Mouse (Mus musculus): Measurements from ENCODE around the gene Ppm1h.

Gene Ppm1h

DNA sequence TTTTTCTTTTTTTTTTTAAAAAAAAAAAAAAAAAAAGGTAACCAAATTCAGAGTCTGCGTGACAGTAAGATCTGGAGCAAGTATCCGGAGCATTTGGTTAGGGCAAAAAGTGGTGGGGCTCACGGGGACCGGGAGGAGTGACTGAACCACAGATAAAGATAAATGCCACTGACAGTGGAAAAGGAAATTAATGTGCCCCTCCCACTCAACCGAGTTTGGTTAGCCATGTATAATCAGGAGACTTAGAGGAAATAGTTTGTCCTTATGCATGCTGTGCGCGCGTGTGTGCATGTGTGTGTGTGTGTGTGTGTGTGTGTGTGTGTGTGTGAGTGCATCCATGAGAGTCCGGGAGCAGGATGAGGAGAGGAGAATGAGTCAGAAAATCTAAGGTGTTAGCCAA is 297.5 kb downstream of the Ppm1h start:
- no peak for DNase-seq (ENCODE audit: low spot score in 2 of 2)

GRCm38 (mm10) chr10:122979356-122979755 is 300.8 kb downstream of the Ppm1h start:
- DNase-seq (ENCODE audit: low spot score in 2 of 2), result no peak

- DNase-seq (ENCODE audit: low spot score in 2 of 2), result no peak
Observed at GRCm38 (mm10) chr10:122980123-122980522, 301.6 kb downstream of the Ppm1h start.

DNA sequence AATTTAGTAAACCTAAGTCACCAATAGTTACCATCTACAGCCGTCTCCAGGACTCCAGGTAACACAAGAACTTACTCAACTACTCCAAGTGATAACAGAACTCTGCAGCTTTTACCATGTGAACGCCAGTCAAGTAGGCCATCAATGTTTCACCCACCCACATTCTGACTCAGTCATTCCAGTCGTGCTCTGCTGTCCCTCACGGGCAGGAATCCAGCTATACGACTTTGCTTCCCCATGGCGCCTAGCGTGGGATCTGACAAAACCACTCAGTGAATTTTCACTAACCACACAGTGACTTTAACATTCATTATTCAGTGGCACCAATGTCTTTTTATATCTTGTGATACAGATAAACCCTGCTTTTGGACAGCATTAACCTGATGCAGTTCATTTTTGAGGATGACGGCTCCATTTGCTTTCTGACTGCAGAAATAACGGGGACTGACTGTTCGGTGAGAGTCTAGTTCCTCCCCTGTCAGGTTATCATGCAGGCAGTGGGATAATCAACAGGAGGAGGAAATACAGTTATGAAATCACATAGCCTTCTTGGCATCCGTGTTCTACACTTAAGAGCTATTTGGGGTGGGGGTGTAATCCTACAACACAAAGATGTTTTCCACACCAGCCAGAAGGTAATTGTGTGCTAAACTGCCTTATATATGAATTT is 304.5 kb downstream of the Ppm1h start:
- peak; percentile 54 to 55 for DNase-seq (ENCODE audit: low spot score in 2 of 2)

DNA sequence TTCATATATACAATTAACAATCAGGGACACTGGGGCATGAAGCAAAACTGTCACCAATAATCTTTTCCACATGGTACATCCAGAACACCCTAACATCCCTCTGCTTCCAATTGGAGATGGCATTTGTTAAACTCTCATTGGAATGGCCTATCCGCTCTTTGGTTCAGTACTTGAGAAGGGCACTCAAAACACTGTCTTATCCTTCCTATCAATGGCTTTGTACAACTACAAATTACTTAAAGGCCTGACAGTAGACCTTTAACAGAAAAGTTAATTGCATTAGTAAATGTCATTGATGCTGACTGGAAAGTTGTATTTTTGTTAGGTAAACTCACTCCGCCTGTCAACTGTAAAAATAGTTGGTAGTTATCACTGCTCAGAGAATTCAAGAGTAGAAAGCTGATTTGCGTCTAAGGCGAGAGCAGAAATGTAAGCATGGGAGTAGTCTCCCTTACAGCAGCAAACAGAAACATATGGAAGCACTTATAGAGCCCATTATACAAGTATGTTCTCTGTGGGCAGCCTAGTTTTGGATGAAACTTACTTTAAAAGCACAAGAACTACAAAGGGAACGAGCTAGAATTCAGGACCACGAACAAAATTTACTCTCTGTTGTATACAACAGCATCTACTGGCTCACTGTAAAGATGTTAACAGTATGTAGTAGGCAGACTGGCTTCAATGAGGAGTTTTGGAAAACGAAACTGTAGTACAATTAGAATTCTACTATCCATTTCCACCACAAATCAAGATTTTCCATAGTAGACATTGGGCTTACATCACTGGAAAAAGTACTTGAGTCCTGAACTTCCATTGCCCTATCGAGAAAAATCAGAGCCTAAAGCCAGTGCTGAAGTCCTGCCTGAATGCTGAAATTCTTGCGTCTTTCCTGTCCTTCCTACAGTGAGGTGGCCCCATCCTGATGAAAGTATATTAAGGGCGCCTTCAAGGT is 305.3 kb downstream of the Ppm1h start:
- DNase-seq (ENCODE audit: low spot score in 2 of 2), result no peak

- no peak for DNase-seq (ENCODE audit: low spot score in 2 of 2)
Observed at GRCm38 (mm10) chr10:122984531-122985251, 306.1 kb downstream of the Ppm1h start.

- peak in 1 of 2 experiments; percentile 30 for DNase-seq (ENCODE audit: low spot score in 2 of 2)
Observed at GRCm38 (mm10) chr10:122985252-122985514, 306.6 kb downstream of the Ppm1h start.

- peak; percentile 70 to 71 for DNase-seq (ENCODE audit: low spot score in 2 of 2)
Observed at GRCm38 (mm10) chr10:122985515-122986319, 307.2 kb downstream of the Ppm1h start.

- peak; percentile 72 to 82 for DNase-seq (ENCODE audit: low spot score in 2 of 2)
Observed at GRCm38 (mm10) chr10:122986320-122987225, 308.0 kb downstream of the Ppm1h start.

DNA sequence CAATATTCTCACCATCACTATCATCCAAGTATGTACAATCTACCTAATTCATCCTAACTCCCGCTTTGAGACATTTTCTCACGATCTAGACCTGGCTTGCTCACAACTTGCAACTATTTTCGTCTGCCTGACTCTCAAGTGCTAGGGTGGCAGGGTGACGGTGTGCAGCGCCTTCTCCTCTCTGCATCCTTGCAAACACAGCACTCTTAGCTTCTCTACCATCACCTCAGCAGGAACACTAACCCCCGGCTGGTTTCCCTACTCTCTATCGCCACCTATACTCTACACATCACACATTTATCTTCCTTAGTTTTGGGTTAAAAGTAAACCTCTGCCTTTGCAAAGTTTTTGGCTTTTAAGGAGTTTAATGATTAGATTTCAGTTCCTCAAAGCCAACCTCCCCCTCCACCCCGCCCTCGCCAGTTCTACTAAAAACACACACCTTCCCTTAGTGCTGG is 309.1 kb downstream of the Ppm1h start:
- DNase-seq (ENCODE audit: low spot score in 2 of 2), result peak in 1 of 2 experiments; percentile 56

GRCm38 (mm10) chr10:122988372-122988771 is 309.8 kb downstream of the Ppm1h start:
- no peak for DNase-seq (ENCODE audit: low spot score in 2 of 2)

- DNase-seq (ENCODE audit: low spot score in 2 of 2), result peak in 1 of 2 experiments; percentile 52
Observed at GRCm38 (mm10) chr10:122989916-122990315, 311.4 kb downstream of the Ppm1h start.

DNA sequence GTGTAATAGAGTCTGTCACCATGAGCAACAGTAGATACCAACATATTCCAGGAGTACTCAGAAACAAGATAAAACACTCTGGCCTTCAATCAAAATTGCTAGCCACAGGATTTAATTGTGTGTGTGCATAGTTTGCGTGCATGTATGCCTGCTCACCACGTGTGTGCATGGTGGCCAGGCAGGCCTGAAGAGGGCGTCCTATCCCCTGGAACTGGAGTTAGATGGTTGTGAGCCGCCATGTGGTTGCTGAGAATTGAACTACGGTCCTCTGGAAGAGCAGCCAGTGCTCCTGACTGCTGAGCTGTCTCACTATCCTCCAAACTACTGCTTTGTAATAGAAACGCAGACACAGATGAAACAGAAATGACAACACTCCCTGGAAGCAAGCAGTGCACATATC is 312.0 kb downstream of the Ppm1h start:
- no peak for DNase-seq (ENCODE audit: low spot score in 2 of 2)

DNA sequence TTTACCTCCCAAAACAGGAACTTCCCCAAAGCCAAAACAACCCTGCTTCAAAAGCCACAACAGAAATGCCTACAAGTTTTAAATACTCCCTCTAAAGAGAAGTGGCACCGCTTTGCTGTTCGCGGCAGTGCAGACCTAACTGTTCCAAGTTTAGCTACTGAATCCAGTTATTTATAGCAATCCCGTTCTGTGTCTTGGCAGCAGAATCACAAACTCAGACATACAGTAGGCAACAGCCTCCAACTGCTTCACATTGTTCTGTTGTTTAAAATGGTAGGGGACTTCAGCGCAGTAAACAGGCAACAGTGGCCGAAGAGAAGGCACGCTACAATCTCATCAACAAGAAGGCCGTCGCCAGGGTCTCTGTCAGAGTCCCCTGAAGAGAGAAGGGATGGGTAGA is 312.5 kb downstream of the Ppm1h start:
- DNase-seq (ENCODE audit: low spot score in 2 of 2), result peak in 1 of 2 experiments; percentile 62

GRCm38 (mm10) chr10:122991648-122992047 is 313.1 kb downstream of the Ppm1h start:
- no peak for DNase-seq (ENCODE audit: low spot score in 2 of 2)

- no peak for DNase-seq (ENCODE audit: low spot score in 2 of 2)
Observed at GRCm38 (mm10) chr10:122994402-122995107, 316.0 kb downstream of the Ppm1h start.
